Mouse (Mus musculus) forebrain, postnatal 0 days (tissue): ENCODE results near the gene Treml4. TPM values are rescaled to one million over a fixed set of nuclear protein-coding genes. Genes with fewer than 3 reads are reported as not detected.

Experiments
- ATAC-seq: fragments of 200-750 bp; cut with Nextera tagmentation; 2 replicates; pipeline ENCODE4 v1.8.0; 2017; ENCODE audit warnings: mild to moderate bottlenecking, moderate library complexity
- DNase-seq: peaks from one replicate; pipeline ENCODE4 v3.0.0-alpha.2; 2015
- H3K27ac ChIP-seq: fragments of 300-500 bp; sonication (generic); 2 replicates; pipeline ENCODE4 v1.5.1; 2014; ENCODE audit warnings: low read depth, mild to moderate bottlenecking, antibody characterized with exemption, low read length, moderate library complexity, mixed read lengths
- H3K27me3 ChIP-seq: fragments of 300-500 bp; sonication (generic); 2 replicates; pipeline ENCODE4 v1.6.1; 2014; ENCODE audit warnings: mild to moderate bottlenecking, low read length, mixed read lengths; ENCODE audit not compliant: insufficient read depth
- H3K36me3 ChIP-seq: fragments of 300-500 bp; sonication (generic); 2 replicates; pipeline ENCODE4 v1.6.1; 2014; ENCODE audit warnings: mild to moderate bottlenecking, moderate library complexity; ENCODE audit not compliant: insufficient read depth
- H3K4me1 ChIP-seq: fragments of 300-500 bp; sonication (generic); 2 replicates; pipeline ENCODE4 v1.6.1; 2014; ENCODE audit warnings: antibody characterized with exemption; ENCODE audit not compliant: insufficient read depth
- H3K4me2 ChIP-seq: fragments of 300-500 bp; sonication (generic); 2 replicates; pipeline ENCODE4 v1.6.1; 2014; ENCODE audit warnings: low read depth, mild to moderate bottlenecking, moderate library complexity
- H3K4me3 ChIP-seq: fragments of 300-500 bp; sonication (generic); 2 replicates; pipeline ENCODE4 v1.5.1; 2014; ENCODE audit warnings: low read depth, low read length, mixed read lengths
- H3K9ac ChIP-seq: fragments of 300-500 bp; sonication (generic); 2 replicates; pipeline ENCODE4 v1.6.1; 2014; ENCODE audit warnings: mild to moderate bottlenecking
- H3K9me3 ChIP-seq: fragments of 300-500 bp; sonication (generic); 2 replicates; pipeline ENCODE4 v1.6.1; 2016; ENCODE audit warnings: low read length
- CTCF ChIP-seq: sonication (generic); IDR thresholded peaks from 2 replicates; pipeline ENCODE4 v1.5.1; 2016; ENCODE audit warnings: antibody characterized with exemption, control low read depth, low read depth
- WGBS: fragments of 180-500 bp; shearing (Covaris S2); extraction: QIAGEN DNeasy Blood & Tissue Kit; methylation state at CpG from one replicate; pipeline ENCODE4 v1.1.7; 2014; 5-methylcytosine and 5-hydroxymethylcytosine counted together
- polyA plus RNA-seq: library from polyadenylated mRNA; unstranded; fragments of >200 nt; fragmentation: Nextera tagmentation; extraction: Ambion mirVana; gene quantifications from 2 replicates; pipeline ENCODE4 v1.2.1, GENCODE M21; 2015
- total RNA-seq: library from RNA; depleted of rRNA; stranded (reverse); fragments of >200 nt; gene quantifications from 2 replicates; pipeline ENCODE4 v1.2.3, GENCODE M21; 2014

Treml4 gene
- total and polyA plus RNA-seq, 2 experiments from 2014 or later: not detected

DNA sequence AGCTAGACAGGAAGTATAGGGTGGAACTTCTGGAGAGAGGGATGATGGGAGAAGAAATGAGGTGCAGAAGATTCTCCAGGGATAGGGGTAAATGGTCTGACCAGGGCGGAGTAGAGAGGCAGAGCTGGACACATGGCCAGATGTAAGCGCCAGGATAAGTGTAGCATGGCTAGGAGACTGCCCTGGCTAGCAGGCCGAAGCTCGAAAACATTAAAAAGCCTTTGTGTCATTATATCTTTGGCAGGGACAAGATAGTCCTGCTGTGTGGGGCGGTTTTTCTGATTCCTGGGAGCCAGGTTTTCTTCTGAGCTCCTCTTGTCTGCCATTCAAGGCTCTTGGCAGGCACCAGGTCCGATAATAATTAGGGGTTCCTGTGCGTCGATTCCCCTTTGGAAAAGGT, 26.5 kb upstream of the Treml4 start:
- no peak overlapping the region for H3K4me3 ChIP-seq
- no peak for TF ChIP-seq CTCF
- no peak overlapping the region for H3K9ac ChIP-seq
- H3K9me3 ChIP-seq: no peaks in the 10 kb centered on the region
- DNase-seq (no peak), ATAC-seq (no peak)
- H3K36me3 ChIP-seq: no peaks in the 10 kb centered on the region
- H3K27ac ChIP-seq: no peak overlapping the region
- no peaks in the 10 kb centered on the region for H3K4me1 ChIP-seq
- 85% methylated on average over 8 of the region's 8 CpGs for WGBS
- H3K4me2 ChIP-seq: no peak overlapping the region
- H3K27me3 ChIP-seq: no peaks in the 10 kb centered on the region

DNA sequence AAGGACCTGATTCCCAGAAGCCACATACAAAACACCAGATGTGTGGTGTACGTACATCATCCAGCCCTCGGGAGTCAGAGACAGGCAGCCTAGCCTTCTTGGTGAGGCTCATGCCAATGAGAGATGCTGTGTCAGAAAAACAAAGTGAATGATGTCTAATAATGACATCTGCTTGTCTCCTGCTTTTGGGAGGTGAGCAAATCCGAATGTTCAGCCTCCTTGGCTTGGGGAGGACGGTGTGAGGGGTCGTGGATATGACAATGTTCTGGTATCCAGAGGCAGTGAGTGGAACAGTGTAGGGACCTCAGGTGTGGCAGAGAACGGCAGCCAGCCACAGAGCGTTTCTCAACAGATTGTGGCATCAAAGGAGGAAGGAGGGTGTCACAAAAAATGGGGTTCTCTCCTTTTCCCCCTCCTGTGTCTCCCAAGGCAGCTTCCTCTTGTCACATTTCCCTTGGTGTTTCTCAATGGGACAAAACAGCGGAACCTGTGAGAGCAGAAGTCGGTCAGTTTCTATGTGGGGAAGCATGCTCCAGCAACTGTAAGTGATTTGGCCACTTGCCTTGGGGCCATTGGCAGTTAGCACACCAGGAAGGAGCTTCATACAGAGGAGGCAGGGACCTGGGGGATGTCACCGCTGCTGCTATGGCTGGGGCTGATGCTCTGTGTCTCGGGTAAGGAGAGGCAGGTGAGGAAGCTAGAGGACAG, 16.7 kb upstream of the Treml4 start, which contains the start of gene Trem3:
TSS of gene Trem3 (plus strand) at position 557 of the 708 bp plus-strand sequence.
- no peak for TF ChIP-seq CTCF
- DNase-seq (no peak), ATAC-seq (no peak)
- Histone ChIP-seq H3K27me3 (no peaks in the 10 kb centered on the region), H3K36me3 (no peaks in the 10 kb centered on the region), H3K4me3 (no peak within 1 kb of the TSS), H3K4me1 (no peaks in the 10 kb centered on the region), H3K9ac (no peak within 1 kb of the TSS), H3K27ac (no peak within 1 kb of the TSS), H3K9me3 (no peaks in the 10 kb centered on the region), H3K4me2 (no peak within 1 kb of the TSS)
- WGBS: 82% methylated on average over 11 of the region's 11 CpGs

DNA sequence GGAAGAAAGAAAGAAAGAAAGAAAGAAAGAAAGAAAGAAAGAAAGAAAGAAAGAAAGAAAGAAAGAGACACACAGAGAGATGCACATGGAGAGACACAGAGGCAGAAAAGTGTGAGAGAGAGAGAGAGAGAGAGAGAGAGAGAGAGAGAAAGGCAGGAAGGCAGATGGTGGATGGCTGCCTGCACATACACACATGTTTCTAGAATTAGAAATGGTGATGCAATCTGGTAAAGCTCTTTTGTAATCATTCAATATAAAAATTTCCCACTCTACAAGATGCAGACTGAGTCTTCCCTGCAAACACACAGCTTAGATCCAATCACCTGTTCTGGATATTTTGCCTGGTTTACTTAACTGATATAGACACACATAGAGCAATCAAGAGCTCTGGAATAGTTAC, 15.1 kb upstream of the Treml4 start:
- ATAC-seq: no peak
- no peak for DNase-seq

DNA sequence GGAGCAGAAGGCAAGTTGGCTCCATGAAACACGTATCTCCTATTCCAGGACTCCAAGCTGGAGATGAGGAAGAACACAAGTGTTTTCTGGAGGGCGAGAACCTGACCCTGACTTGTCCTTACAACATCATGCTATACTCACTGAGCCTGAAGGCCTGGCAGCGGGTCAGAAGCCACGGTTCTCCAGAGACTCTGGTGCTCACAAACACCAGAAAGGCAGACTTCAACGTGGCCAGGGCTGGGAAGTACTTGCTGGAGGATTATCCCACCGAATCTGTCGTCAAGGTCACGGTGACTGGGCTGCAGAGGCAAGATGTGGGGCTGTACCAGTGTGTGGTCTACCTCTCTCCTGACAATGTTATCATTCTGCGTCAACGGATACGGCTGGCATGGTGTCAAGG, 14.6 kb upstream of the Treml4 start:
- Histone ChIP-seq H3K27me3 (no peaks in the 10 kb centered on the region), H3K4me3 (no peak overlapping the region), H3K4me2 (no peak overlapping the region), H3K4me1 (no peaks in the 10 kb centered on the region), H3K9ac (no peak overlapping the region), H3K36me3 (no peaks in the 10 kb centered on the region), H3K27ac (no peak overlapping the region), H3K9me3 (no peaks in the 10 kb centered on the region)
- no peak for DNase-seq
- 84% methylated on average over 11 of the region's 11 CpGs for WGBS
- ATAC-seq: no peak
- no peak for TF ChIP-seq CTCF

More for the DNA sequence above, 15.1 kb upstream of the Treml4 start:
- H3K4me3 ChIP-seq: no peak overlapping the region
- no peak overlapping the region for H3K9ac ChIP-seq
- no peak overlapping the region for H3K27ac ChIP-seq
- TF ChIP-seq CTCF: no peak
- no peaks in the 10 kb centered on the region for H3K27me3 ChIP-seq
- no peak overlapping the region for H3K4me2 ChIP-seq
- no peaks in the 10 kb centered on the region for H3K9me3 ChIP-seq
- H3K36me3 ChIP-seq: no peaks in the 10 kb centered on the region
- no peaks in the 10 kb centered on the region for H3K4me1 ChIP-seq

DNA sequence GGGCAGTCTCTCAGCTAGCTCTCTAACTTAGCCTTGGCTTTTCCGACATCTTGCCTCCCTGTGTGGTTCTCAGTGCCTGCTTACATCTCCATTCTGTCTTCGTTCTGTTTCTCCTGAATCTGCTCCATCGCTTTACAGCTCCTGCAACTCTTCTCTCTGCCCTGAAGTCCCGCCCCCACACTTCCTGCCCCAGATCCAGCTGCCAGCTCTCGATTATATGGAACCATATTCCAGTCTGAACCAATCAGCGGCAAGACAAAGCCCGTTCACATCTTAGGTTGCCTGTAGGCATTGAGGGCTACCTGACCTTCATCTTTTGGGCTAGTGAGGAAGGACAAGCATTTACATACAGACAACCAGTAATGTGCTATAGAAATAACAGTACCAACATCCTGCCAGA, 13.5 kb upstream of the Treml4 start:
- no peak for ATAC-seq
- Histone ChIP-seq H3K9ac (no peak overlapping the region), H3K27ac (no peak overlapping the region), H3K4me3 (no peak overlapping the region), H3K4me1 (no peaks in the 10 kb centered on the region), H3K4me2 (no peak overlapping the region), H3K9me3 (no peaks in the 10 kb centered on the region), H3K27me3 (no peaks in the 10 kb centered on the region), H3K36me3 (no peaks in the 10 kb centered on the region)
- TF ChIP-seq CTCF: no peak
- WGBS: 92% methylated on average over 7 of the region's 7 CpGs
- no peak for DNase-seq

- Histone ChIP-seq H3K9ac (no peak overlapping the region), H3K4me3 (no peak overlapping the region), H3K36me3 (no peaks in the 10 kb centered on the region), H3K9me3 (peaks cover 8% of the 10 kb centered on the region; the same call in 1 of the 2 replicates), H3K27me3 (no peaks in the 10 kb centered on the region), H3K27ac (no peak overlapping the region), H3K4me2 (no peak overlapping the region), H3K4me1 (no peaks in the 10 kb centered on the region)
- ATAC-seq: no peak
- no peak for TF ChIP-seq CTCF
- no peak for DNase-seq
Observed at GRCm38 (mm10) chr17:48256575-48256974, 7.5 kb upstream of the Treml4 start.

DNA sequence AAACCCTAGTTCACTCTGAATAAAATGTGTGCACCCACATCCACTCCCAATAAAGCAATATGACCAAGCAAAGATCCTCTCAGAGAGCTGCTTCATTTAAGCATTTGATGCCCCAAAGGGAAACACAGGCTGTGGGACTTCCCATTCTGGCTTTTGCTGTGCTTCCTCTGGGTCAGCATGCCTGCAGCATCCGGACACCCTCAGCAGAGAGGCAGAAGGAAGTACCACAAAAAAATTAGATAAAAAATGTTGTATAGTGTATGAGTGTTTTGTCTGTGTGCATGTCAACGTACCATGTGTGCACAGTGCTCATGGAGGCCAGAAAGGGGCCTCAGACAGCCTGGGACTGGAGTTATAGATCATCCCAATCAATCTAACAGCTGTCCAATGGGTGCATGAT, 2.2 kb upstream of the Treml4 start:
- Histone ChIP-seq H3K4me3 (no peak overlapping the region), H3K9ac (no peak overlapping the region), H3K27ac (no peak overlapping the region), H3K9me3 (peaks cover 8% of the 10 kb centered on the region; the same call in 1 of the 2 replicates), H3K27me3 (no peaks in the 10 kb centered on the region), H3K36me3 (no peaks in the 10 kb centered on the region), H3K4me1 (no peaks in the 10 kb centered on the region), H3K4me2 (no peak overlapping the region)
- ATAC-seq (no peak), DNase-seq (no peak)
- TF ChIP-seq CTCF: no peak
- WGBS: 81% methylated on average over 2 of the region's 2 CpGs
